Comparison of ENCODE assay signal across 16 mouse cellular contexts in the genomic region with DNA sequence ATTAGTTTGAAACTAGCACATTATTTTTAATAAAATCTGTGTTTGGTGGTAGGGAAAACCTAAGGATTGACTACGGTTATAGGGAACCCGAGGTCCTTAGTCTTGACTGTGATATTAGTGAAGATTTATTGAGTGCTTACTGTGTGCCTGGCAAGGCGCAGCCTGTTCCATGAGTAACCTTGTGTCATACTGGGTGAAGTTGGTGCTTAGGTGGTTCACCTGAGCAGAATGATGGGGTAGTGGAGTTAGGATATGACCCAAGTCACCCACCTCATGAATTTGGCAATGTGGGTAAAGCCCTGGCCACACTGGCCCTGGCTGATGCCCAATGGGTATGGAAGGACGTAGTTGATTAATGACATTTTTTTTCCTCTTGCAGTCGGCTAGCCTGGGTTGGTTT. TPM values are rescaled to one million over a fixed set of nuclear protein-coding genes. Genes with fewer than 3 reads are reported as not detected.
DNase-seq lines count a peak whose midpoint lies in the region; ATAC-seq and TF ChIP-seq lines count a peak whose summit lies in the region.
"Had no signal": no experiment of that assay in that cellular context is flagged by ENCODE, and none has a peak within 500 bp of the region (broad histone marks: within the 10 kb centered on the region; RNA-seq: fewer than 3 reads in every experiment).

No protein-coding gene starts in this region.

- no peak for DNase-seq in gastrocnemius, adult 2 months
- DNase-seq in gastrocnemius, postnatal 10 days, result no peak
- no peak for DNase-seq in lung, postnatal 0 days (ENCODE audit: low spot score)
- DNase-seq: adrenal gland, postnatal 10 days; cerebellum, adult 18-20 months; cerebellum, adult 9-11 months; cerebellum, postnatal 36 days; gastrocnemius, postnatal 14 days; heart, adult 2 months had no signal

- H3K4me1 ChIP-seq in lung, embryonic 15.5 days, result peaks cover 39% of the 10 kb centered on the region
- peaks cover 6% of the 10 kb centered on the region; the same call in 1 of the 2 replicates for H3K4me1 ChIP-seq in lung, postnatal 0 days (ENCODE audit: insufficient read depth, low read depth, low read length)
- H3K4me1 ChIP-seq in limb, embryonic 13.5 days, result peaks cover 46% of the 10 kb centered on the region
- H3K4me1 ChIP-seq in limb, embryonic 15.5 days, result peaks cover 47% of the 10 kb centered on the region
- peaks cover 13% of the 10 kb centered on the region for H3K4me1 ChIP-seq in heart, embryonic 11.5 days (ENCODE audit: control insufficient read depth, insufficient read depth, low read length)

- H3K9ac ChIP-seq in lung, embryonic 15.5 days, result no peak overlapping the region
- H3K9ac ChIP-seq in lung, postnatal 0 days (replicated peaks; ENCODE audit: low read depth), result no peak overlapping the region
- no peak overlapping the region for H3K9ac ChIP-seq in limb, embryonic 13.5 days
- H3K9ac ChIP-seq in limb, embryonic 15.5 days, result no peak overlapping the region
- no peak overlapping the region for H3K9ac ChIP-seq in heart, embryonic 11.5 days (ENCODE audit: low read depth, low read length)
- H3K9ac ChIP-seq: forebrain, embryonic 15.5 days; heart, embryonic 12.5 days; hindbrain, embryonic 15.5 days had no signal

- H3K9me3 ChIP-seq in lung, embryonic 15.5 days, result no peaks in the 10 kb centered on the region
- H3K9me3 ChIP-seq in lung, postnatal 0 days (ENCODE audit: low read length), result no peaks in the 10 kb centered on the region
- no peaks in the 10 kb centered on the region for H3K9me3 ChIP-seq in limb, embryonic 13.5 days
- H3K9me3 ChIP-seq in limb, embryonic 15.5 days, result no peaks in the 10 kb centered on the region
- no peaks in the 10 kb centered on the region for H3K9me3 ChIP-seq in heart, embryonic 11.5 days (replicated peaks; ENCODE audit: control insufficient read depth, low read length)
- H3K9me3 ChIP-seq: forebrain, embryonic 15.5 days; heart, embryonic 12.5 days; hindbrain, embryonic 15.5 days had no signal

- no peak for ATAC-seq in lung, embryonic 15.5 days (ENCODE audit: borderline replicate concordance, extremely low read depth, low FRiP score, low TSS enrichment)
- ATAC-seq in lung, postnatal 0 days, result no peak
- ATAC-seq in limb, embryonic 13.5 days (ENCODE audit: low FRiP score, low read depth), result no peak
- no peak for ATAC-seq in limb, embryonic 15.5 days (ENCODE audit: insufficient number of reproducible peaks, low FRiP score, low TSS enrichment, low read depth)
- ATAC-seq in heart, embryonic 11.5 days (replicated peaks; ENCODE audit: insufficient number of reproducible peaks, low FRiP score, low TSS enrichment), result no peak
- ATAC-seq: forebrain, embryonic 15.5 days had no signal

- no peaks in the 10 kb centered on the region for H3K27me3 ChIP-seq in lung, embryonic 15.5 days
- H3K27me3 ChIP-seq in lung, postnatal 0 days (replicated peaks; ENCODE audit: insufficient read depth, low read length), result no peaks in the 10 kb centered on the region
- H3K27me3 ChIP-seq in limb, embryonic 13.5 days, result no peaks in the 10 kb centered on the region
- no peaks in the 10 kb centered on the region for H3K27me3 ChIP-seq in limb, embryonic 15.5 days
- H3K27me3 ChIP-seq in heart, embryonic 11.5 days (ENCODE audit: control insufficient read depth, insufficient read depth, low read length), result no peaks in the 10 kb centered on the region
- H3K27me3 ChIP-seq: forebrain, embryonic 15.5 days; heart, embryonic 12.5 days; hindbrain, embryonic 15.5 days had no signal

- intact Hi-C loops in gastrocnemius, adult 2 months (cut with DNase I), result no loop called here

- H3K4me2 ChIP-seq in lung, embryonic 15.5 days, result no peak overlapping the region
- no peak overlapping the region for H3K4me2 ChIP-seq in lung, postnatal 0 days (replicated peaks; ENCODE audit: low read depth, low read length)
- H3K4me2 ChIP-seq in limb, embryonic 13.5 days (replicated peaks), result 0 out of 2 replicates have a peak overlapping the region, but pooled peaks have one; percentile 37
- 0 out of 2 replicates have a peak overlapping the region, but pooled peaks have one; percentile 7 for H3K4me2 ChIP-seq in limb, embryonic 15.5 days
- H3K4me2 ChIP-seq in heart, embryonic 11.5 days, result no peak overlapping the region
- H3K4me2 ChIP-seq: forebrain, embryonic 15.5 days; heart, embryonic 12.5 days; hindbrain, embryonic 15.5 days had no signal

- 57% methylated on average over 5 of the region's 5 CpGs for WGBS in lung, embryonic 15.5 days
- WGBS in lung, postnatal 0 days, result 59% methylated on average over 5 of the region's 5 CpGs
- 64% methylated on average over 5 of the region's 5 CpGs for WGBS in limb, embryonic 13.5 days
- 72% methylated on average over 5 of the region's 5 CpGs for WGBS in limb, embryonic 15.5 days
- WGBS in heart, embryonic 11.5 days (ENCODE audit: insufficient replicate concordance), result 84% methylated on average over 5 of the region's 5 CpGs

- peak overlapping the region; percentile 56 for H3K27ac ChIP-seq in gastrocnemius, adult 2 months
- peak overlapping the region; percentile 58 for H3K27ac ChIP-seq in lung, embryonic 15.5 days
- H3K27ac ChIP-seq in lung, postnatal 0 days (ENCODE audit: low read length), result no peak overlapping the region
- peak overlapping the region; percentile 52; the same call in 1 of the 2 replicates for H3K27ac ChIP-seq in limb, embryonic 13.5 days
- H3K27ac ChIP-seq in limb, embryonic 15.5 days, result peak overlapping the region; percentile 76
- H3K27ac ChIP-seq in heart, embryonic 11.5 days (ENCODE audit: low read depth, low read length), result no peak overlapping the region
- H3K27ac ChIP-seq: forebrain, embryonic 15.5 days; heart, adult 2 months; hindbrain, embryonic 15.5 days had no signal

- H3K4me3 ChIP-seq in gastrocnemius, adult 2 months, result no peak overlapping the region; the same call in 1 of the 2 replicates
- no peak overlapping the region for H3K4me3 ChIP-seq in lung, embryonic 15.5 days
- H3K4me3 ChIP-seq in lung, postnatal 0 days (ENCODE audit: low read depth, low read length), result no peak overlapping the region
- no peak overlapping the region for H3K4me3 ChIP-seq in limb, embryonic 13.5 days
- no peak overlapping the region for H3K4me3 ChIP-seq in limb, embryonic 15.5 days
- H3K4me3 ChIP-seq in heart, embryonic 11.5 days (ENCODE audit: low read depth, low read length), result no peak overlapping the region
- H3K4me3 ChIP-seq: forebrain, embryonic 15.5 days; heart, adult 2 months; heart, embryonic 12.5 days; hindbrain, embryonic 15.5 days had no signal

- no peaks in the 10 kb centered on the region for H3K36me3 ChIP-seq in lung, embryonic 15.5 days
- H3K36me3 ChIP-seq in lung, postnatal 0 days (ENCODE audit: insufficient read depth, low read length), result no peaks in the 10 kb centered on the region
- H3K36me3 ChIP-seq in limb, embryonic 13.5 days, result no peaks in the 10 kb centered on the region
- peaks cover 4% of the 10 kb centered on the region; the same call in 1 of the 2 replicates for H3K36me3 ChIP-seq in limb, embryonic 15.5 days
- H3K36me3 ChIP-seq in heart, embryonic 11.5 days (ENCODE audit: control insufficient read depth, insufficient read depth, low read length), result 0 out of 2 replicates have a peak, but pooled peaks cover 2% of the 10 kb centered on the region
- H3K36me3 ChIP-seq: forebrain, embryonic 15.5 days; hindbrain, embryonic 15.5 days had no signal

- no peak for TF ChIP-seq CTCF in gastrocnemius, adult 2 months (IDR thresholded peaks at IDR 0.05)
- no peak for TF ChIP-seq CTCF in lung, postnatal 0 days (IDR thresholded peaks at IDR 0.05)

- no peak for TF ChIP-seq EP300 in lung, postnatal 0 days (IDR thresholded peaks at IDR 0.05)

RNA-seq across cellular contexts. Expression of gene Stx16, which starts 5.7 kb away (rescaled TPM):
- total RNA-seq in gastrocnemius, adult 2 months (2021), result 10 to 100 TPM; 19.9 to 21.1 TPM
- 10 to 100 TPM; 24.2 to 32.2 TPM for total RNA-seq in gastrocnemius, postnatal 10 days (2021)
- polyA plus RNA-seq in lung, embryonic 15.5 days (2015; fragmentation: Nextera tagmentation; extraction: Ambion mirVana), result 11.2 and 11.9 TPM in 2 replicates
- polyA plus RNA-seq in lung, postnatal 0 days (2015; fragmentation: Nextera tagmentation; extraction: Ambion mirVana), result 5.2 and 7.3 TPM in 2 replicates
- 13.4 and 15.0 TPM in 2 replicates for polyA plus RNA-seq in limb, embryonic 13.5 days (2015; fragmentation: Nextera tagmentation; extraction: Ambion mirVana)
- polyA plus RNA-seq in limb, embryonic 15.5 days (2015; fragmentation: Nextera tagmentation; extraction: Ambion mirVana), result 12.5 and 12.6 TPM in 2 replicates
- polyA plus RNA-seq in heart, embryonic 11.5 days (2014; fragmentation: Nextera tagmentation; extraction: Ambion mirVana), result 8.4 and 10.3 TPM in 2 replicates

RNA-seq across cellular contexts. Expression of gene Npepl1, which starts 28.3 kb away (rescaled TPM):
- 10 to 100 TPM; 80.1 to 90.2 TPM for total RNA-seq in gastrocnemius, adult 2 months (2021)
- total RNA-seq in gastrocnemius, postnatal 10 days (2021), result 10 to 100 TPM; 65.4 to 71.4 TPM
- 66.3 and 66.7 TPM in 2 replicates for polyA plus RNA-seq in lung, embryonic 15.5 days (2015; fragmentation: Nextera tagmentation; extraction: Ambion mirVana)
- 58.0 and 60.2 TPM in 2 replicates for polyA plus RNA-seq in lung, postnatal 0 days (2015; fragmentation: Nextera tagmentation; extraction: Ambion mirVana)
- polyA plus RNA-seq in limb, embryonic 13.5 days (2015; fragmentation: Nextera tagmentation; extraction: Ambion mirVana), result 61.9 and 63.4 TPM in 2 replicates
- polyA plus RNA-seq in limb, embryonic 15.5 days (2015; fragmentation: Nextera tagmentation; extraction: Ambion mirVana), result 69.9 and 86.1 TPM in 2 replicates
- 38.2 and 38.7 TPM in 2 replicates for polyA plus RNA-seq in heart, embryonic 11.5 days (2014; fragmentation: Nextera tagmentation; extraction: Ambion mirVana)

Comparison
In these comparisons a context has a peak if more than half of its experiments do, and no peak if none do; other contexts are left out.
1. H3K27ac ChIP-seq: peak in gastrocnemius, adult 2 months (single experiment), lung, embryonic 15.5 days (single experiment), limb, embryonic 13.5 days (single experiment) and limb, embryonic 15.5 days (single experiment); none in lung, postnatal 0 days (single experiment) and heart, embryonic 11.5 days (single experiment).
2. H3K4me2 ChIP-seq: peak in limb, embryonic 13.5 days (single experiment) and limb, embryonic 15.5 days (single experiment); none in lung, embryonic 15.5 days (single experiment), lung, postnatal 0 days (single experiment) and heart, embryonic 11.5 days (single experiment).